Mouse (Mus musculus) ES-E14 (cell line): Measurements from ENCODE around the gene Foxp4.

Experiments used
- CHD2 ChIP-seq: IDR thresholded peaks from 2 replicates; pipeline ENCODE4 v1.6.1; 2014; ENCODE audit warnings: mild to moderate bottlenecking, low read depth, low read length, inconsistent platforms
- HCFC1 ChIP-seq: IDR thresholded peaks from 2 replicates; pipeline ENCODE4 v1.6.1; 2012; ENCODE audit warnings: low read length, inconsistent platforms, borderline replicate concordance; ENCODE audit not compliant: insufficient read depth
- MAFK ChIP-seq: IDR thresholded peaks from 2 replicates; pipeline ENCODE4 v1.6.1; 2014; ENCODE audit warnings: mild to moderate bottlenecking, low read depth, low read length, inconsistent platforms; ENCODE audit not compliant: insufficient read depth
- ZC3H11A ChIP-seq: IDR thresholded peaks from 2 replicates; pipeline ENCODE4 v1.6.1; 2012; ENCODE audit warnings: low read depth, mild to moderate bottlenecking, inconsistent platforms, low read length, borderline replicate concordance
- ZNF384 ChIP-seq: IDR thresholded peaks from 2 replicates; pipeline ENCODE4 v1.6.1; 2012; ENCODE audit warnings: low read depth, low read length, inconsistent platforms

DNA sequence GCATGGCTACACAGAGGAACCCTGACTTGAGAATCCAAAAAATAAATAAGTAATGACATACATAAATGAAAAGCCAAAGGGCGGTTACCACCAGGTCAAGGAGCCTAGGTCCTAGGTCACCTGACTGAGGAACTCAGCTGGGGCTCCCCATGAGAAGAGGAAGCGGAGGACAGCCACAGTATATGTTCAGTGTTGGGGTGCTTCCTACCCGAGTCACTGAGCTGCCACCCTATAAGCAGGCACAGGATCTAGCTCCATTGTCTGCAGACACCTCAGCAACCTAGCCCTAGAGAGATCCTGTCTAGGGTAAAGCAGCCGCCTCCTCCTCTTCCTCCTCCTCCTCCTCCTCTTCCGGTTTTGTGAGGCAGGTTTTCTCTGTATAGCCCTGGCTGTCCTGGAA, 41.3 kb downstream of the Foxp4 start:
- TF ChIP-seq HCFC1 (no peak), CHD2 (no peak), ZC3H11A (no peak), MAFK (no peak), ZNF384 (no peak)
